Mouse (Mus musculus): ENCODE data around the gene Atp6v0b. TPM values are rescaled to one million over a fixed set of nuclear protein-coding genes. Genes with fewer than 3 reads are reported as not detected.

The Atp6v0b gene
- polyA plus RNA-seq, 1 experiment from 2014 or later, result 601 TPM

DNA sequence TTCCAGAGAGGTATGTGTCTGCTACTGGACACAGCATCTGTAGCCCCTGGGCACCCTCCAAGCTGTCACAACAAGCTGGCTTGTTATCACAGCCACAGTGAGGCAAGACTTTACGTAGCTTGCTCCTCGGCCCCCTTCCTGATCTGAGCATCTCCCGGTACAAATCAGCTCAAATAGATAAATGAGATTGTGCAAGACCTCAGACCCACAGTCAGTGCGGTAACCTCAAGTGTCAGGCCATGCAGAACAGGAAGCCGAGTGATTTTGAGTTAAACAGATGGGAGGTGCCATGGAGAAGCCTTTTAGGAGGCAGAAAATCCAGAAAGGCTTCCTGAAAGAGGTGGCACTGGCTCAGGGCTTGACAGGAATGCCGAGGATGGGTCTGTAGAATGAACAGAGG, 20.1 kb downstream of the Atp6v0b start:
- no peaks in the 10 kb centered on the region for H3K27me3 ChIP-seq
- H3K4me2 ChIP-seq, result no peak overlapping the region
- no peaks in the 10 kb centered on the region for H3K9me3 ChIP-seq
- 77% methylated on average over 6 of the region's 6 CpGs for WGBS
- H3K9ac ChIP-seq, result no peak overlapping the region
- H3K27ac ChIP-seq (replicated peaks), result no peak overlapping the region
- no peak for ATAC-seq (ENCODE audit: low FRiP score, low read depth)
- no peak overlapping the region for H3K4me3 ChIP-seq
- no peaks in the 10 kb centered on the region for H3K36me3 ChIP-seq
- peaks cover 16% of the 10 kb centered on the region; the same call in 1 of the 2 replicates for H3K4me1 ChIP-seq (replicated peaks)

DNA sequence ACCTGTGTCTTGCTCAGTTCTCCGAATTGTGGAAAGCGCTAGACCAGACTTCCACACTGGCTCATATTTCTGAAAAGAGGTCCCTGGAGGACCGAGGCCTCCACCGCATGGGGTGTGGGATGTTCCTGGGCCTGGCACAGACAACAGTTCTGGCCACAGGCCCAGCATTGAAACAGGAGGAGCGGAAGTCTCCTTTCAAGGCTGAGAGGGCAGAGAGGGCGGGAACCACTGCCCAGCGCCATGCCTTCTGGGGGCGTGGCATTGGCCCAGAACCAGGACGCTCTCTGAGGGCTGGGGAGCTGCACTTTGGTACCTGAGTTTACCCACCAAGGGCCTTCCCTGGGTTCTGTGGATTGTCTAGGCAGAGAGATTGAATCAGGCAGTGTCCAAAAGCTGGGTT, 21.1 kb downstream of the Atp6v0b start:
- Histone ChIP-seq H3K9ac (no peak overlapping the region), H3K36me3 (no peaks in the 10 kb centered on the region), H3K27me3 (no peaks in the 10 kb centered on the region), H3K4me1 (replicated peaks) (peaks cover 16% of the 10 kb centered on the region; the same call in 1 of the 2 replicates), H3K4me2 (no peak overlapping the region), H3K4me3 (no peak overlapping the region), H3K27ac (replicated peaks) (no peak overlapping the region), H3K9me3 (no peaks in the 10 kb centered on the region)
- WGBS, result 56% methylated on average over 9 of the region's 9 CpGs
- no peak for ATAC-seq (ENCODE audit: low FRiP score, low read depth)

- no peak overlapping the region for H3K27ac ChIP-seq (replicated peaks)
- H3K9me3 ChIP-seq, result no peaks in the 10 kb centered on the region
- H3K27me3 ChIP-seq, result no peaks in the 10 kb centered on the region
- 18% methylated on average over 4 of the region's 4 CpGs for WGBS
- peaks cover 9% of the 10 kb centered on the region; the same call in 1 of the 2 replicates for H3K4me1 ChIP-seq (replicated peaks)
- H3K4me3 ChIP-seq, result no peak overlapping the region
- ATAC-seq (ENCODE audit: low FRiP score, low read depth), result peak; percentile 72; the same call in 1 of the 2 replicates
- H3K9ac ChIP-seq, result no peak overlapping the region
- H3K36me3 ChIP-seq, result no peaks in the 10 kb centered on the region
- H3K4me2 ChIP-seq, result no peak overlapping the region
Measured at GRCm38 (mm10) chr4:117862823-117863222, 24.3 kb downstream of the Atp6v0b start.

DNA sequence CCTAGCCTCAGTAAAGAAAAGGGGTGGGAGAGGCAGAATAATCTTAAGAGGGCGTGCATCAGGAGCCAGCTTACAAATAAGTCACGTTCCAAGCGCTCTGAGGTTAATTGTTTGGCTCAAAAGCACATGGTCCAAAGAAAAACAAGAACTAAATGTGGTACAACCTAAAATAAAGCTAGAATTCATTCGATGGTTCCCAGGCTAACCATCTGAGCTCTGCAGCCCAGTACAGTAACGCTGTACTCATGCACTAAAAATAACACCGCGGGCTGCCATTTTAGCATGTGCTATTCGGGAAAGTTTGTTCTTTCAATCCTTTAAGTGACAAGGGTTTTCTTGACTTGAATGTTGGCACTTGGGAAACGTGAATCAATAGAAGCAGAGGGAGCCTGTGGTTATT, 26.6 kb downstream of the Atp6v0b start:
- Histone ChIP-seq H3K4me3 (no peak overlapping the region), H3K36me3 (peaks cover 6% of the 10 kb centered on the region; the same call in 1 of the 2 replicates), H3K4me1 (replicated peaks) (peaks cover 9% of the 10 kb centered on the region; the same call in 1 of the 2 replicates), H3K9ac (no peak overlapping the region), H3K9me3 (no peaks in the 10 kb centered on the region), H3K27me3 (no peaks in the 10 kb centered on the region), H3K4me2 (no peak overlapping the region), H3K27ac (replicated peaks) (no peak overlapping the region)
- 76% methylated on average over 9 of the region's 9 CpGs for WGBS
- no peak for ATAC-seq (ENCODE audit: low FRiP score, low read depth)

GRCm38 (mm10) chr4:117858794-117859193, 28.3 kb downstream of the Atp6v0b start:
- H3K9ac ChIP-seq, result no peak overlapping the region
- ATAC-seq (ENCODE audit: low FRiP score, low read depth), result peak; percentile 27
- H3K4me1 ChIP-seq (replicated peaks), result peaks cover 15% of the 10 kb centered on the region
- no peak overlapping the region for H3K27ac ChIP-seq (replicated peaks)
- H3K4me2 ChIP-seq, result no peak overlapping the region
- no peak overlapping the region for H3K4me3 ChIP-seq
- H3K9me3 ChIP-seq, result no peaks in the 10 kb centered on the region
- H3K27me3 ChIP-seq, result no peaks in the 10 kb centered on the region
- 56% methylated on average over 3 of the region's 3 CpGs for WGBS
- peaks cover 6% of the 10 kb centered on the region; the same call in 1 of the 2 replicates for H3K36me3 ChIP-seq

GRCm38 (mm10) chr4:117855146-117855545, 32.0 kb downstream of the Atp6v0b start:
- H3K27ac ChIP-seq (replicated peaks), result peak overlapping the region; percentile 75
- H3K9me3 ChIP-seq, result no peaks in the 10 kb centered on the region
- H3K4me1 ChIP-seq (replicated peaks), result peaks cover 18% of the 10 kb centered on the region
- 65% methylated on average over 9 of the region's 9 CpGs for WGBS
- ATAC-seq (ENCODE audit: low FRiP score, low read depth), result peak; percentile 59
- H3K4me3 ChIP-seq, result no peak overlapping the region
- no peak overlapping the region for H3K9ac ChIP-seq
- H3K36me3 ChIP-seq, result peaks cover 6% of the 10 kb centered on the region; the same call in 1 of the 2 replicates
- no peak overlapping the region for H3K4me2 ChIP-seq
- H3K27me3 ChIP-seq, result no peaks in the 10 kb centered on the region

GRCm38 (mm10) chr4:117852152-117852868, 34.8 kb downstream of the Atp6v0b start:
- Histone ChIP-seq H3K4me3 (no peak overlapping the region), H3K4me2 (no peak overlapping the region), H3K27ac (replicated peaks) (no peak overlapping the region), H3K36me3 (peaks cover 4% of the 10 kb centered on the region; the same call in 1 of the 2 replicates), H3K9me3 (no peaks in the 10 kb centered on the region), H3K27me3 (no peaks in the 10 kb centered on the region), H3K9ac (no peak overlapping the region), H3K4me1 (replicated peaks) (peaks cover 24% of the 10 kb centered on the region)
- ATAC-seq (ENCODE audit: low FRiP score, low read depth), result no peak
- WGBS, result 85% methylated on average over 10 of the region's 10 CpGs

DNA sequence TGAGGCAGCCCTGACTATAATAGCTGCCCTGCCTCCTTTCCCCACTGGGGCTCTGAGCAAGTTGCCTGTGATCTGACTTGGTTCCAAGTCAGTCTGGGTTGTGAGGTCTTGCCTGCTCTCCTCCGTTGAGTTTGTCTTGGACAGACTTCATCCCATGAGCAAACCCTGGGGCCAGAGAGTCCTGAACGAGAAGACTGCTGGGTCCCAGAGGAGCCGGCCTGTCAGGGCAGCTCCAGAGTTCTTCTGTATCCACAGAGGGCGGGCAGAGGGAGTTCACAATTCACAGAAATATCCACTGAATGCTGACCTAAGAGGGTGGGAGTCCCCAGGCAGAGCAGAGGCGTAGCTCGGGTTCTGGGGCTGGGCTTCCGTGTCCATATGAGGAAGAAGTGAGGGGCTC, 36.3 kb downstream of the Atp6v0b start:
- Histone ChIP-seq H3K4me1 (replicated peaks) (peaks cover 30% of the 10 kb centered on the region), H3K9ac (no peak overlapping the region), H3K4me2 (no peak overlapping the region), H3K4me3 (no peak overlapping the region), H3K27me3 (no peaks in the 10 kb centered on the region), H3K27ac (replicated peaks) (0 out of 2 replicates have a peak overlapping the region, but pooled peaks have one; percentile 69), H3K36me3 (no peaks in the 10 kb centered on the region), H3K9me3 (no peaks in the 10 kb centered on the region)
- no peak for ATAC-seq (ENCODE audit: low FRiP score, low read depth)
- WGBS, result 77% methylated on average over 7 of the region's 7 CpGs

DNA sequence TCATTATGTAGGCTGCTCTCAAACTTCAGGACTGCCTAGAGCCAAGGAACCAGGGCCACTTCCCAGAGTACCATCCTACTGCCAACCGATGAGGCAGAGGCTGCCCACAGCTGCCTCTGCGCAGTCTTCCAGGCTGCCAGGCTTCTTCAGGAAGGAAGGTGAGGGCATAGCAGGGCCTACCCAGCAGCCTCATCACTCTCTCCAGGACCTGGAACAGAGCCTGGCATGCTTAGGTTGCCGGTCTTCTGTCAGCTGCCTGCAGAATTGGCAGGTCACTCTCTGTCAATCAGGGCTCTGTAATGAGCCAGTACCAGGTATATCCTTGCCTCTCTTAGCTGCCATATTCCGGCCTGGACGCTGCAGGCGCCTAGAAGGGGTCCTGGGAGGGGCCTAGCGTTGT, 37.0 kb downstream of the Atp6v0b start:
- peak overlapping the region; percentile 69 for H3K27ac ChIP-seq (replicated peaks)
- no peaks in the 10 kb centered on the region for H3K27me3 ChIP-seq
- H3K4me3 ChIP-seq, result no peak overlapping the region
- 73% methylated on average over 7 of the region's 7 CpGs for WGBS
- peaks cover 25% of the 10 kb centered on the region for H3K4me1 ChIP-seq (replicated peaks)
- no peak for ATAC-seq (ENCODE audit: low FRiP score, low read depth)
- 0 out of 2 replicates have a peak overlapping the region, but pooled peaks have one; percentile 26 for H3K4me2 ChIP-seq
- H3K36me3 ChIP-seq, result no peaks in the 10 kb centered on the region
- H3K9ac ChIP-seq, result no peak overlapping the region
- H3K9me3 ChIP-seq, result no peaks in the 10 kb centered on the region

- H3K27me3 ChIP-seq, result no peaks in the 10 kb centered on the region
- H3K4me1 ChIP-seq (replicated peaks), result peaks cover 22% of the 10 kb centered on the region
- ATAC-seq (ENCODE audit: low FRiP score, low read depth), result peak; percentile 80
- H3K4me3 ChIP-seq, result no peak overlapping the region
- H3K9ac ChIP-seq, result no peak overlapping the region
- no peaks in the 10 kb centered on the region for H3K9me3 ChIP-seq
- H3K27ac ChIP-seq (replicated peaks), result peak overlapping the region; percentile 69
- H3K4me2 ChIP-seq, result peak overlapping the region; percentile 26
- 19% methylated on average over 5 of the region's 5 CpGs for WGBS
- no peaks in the 10 kb centered on the region for H3K36me3 ChIP-seq
Measured at GRCm38 (mm10) chr4:117849506-117849905, 37.6 kb downstream of the Atp6v0b start.

GRCm38 (mm10) chr4:117849063-117849462, 38.1 kb downstream of the Atp6v0b start:
- Histone ChIP-seq H3K27ac (replicated peaks) (peak overlapping the region; percentile 63), H3K4me2 (peak overlapping the region; percentile 26), H3K4me3 (no peak overlapping the region), H3K4me1 (replicated peaks) (peaks cover 22% of the 10 kb centered on the region), H3K36me3 (no peaks in the 10 kb centered on the region), H3K9ac (no peak overlapping the region), H3K27me3 (no peaks in the 10 kb centered on the region), H3K9me3 (no peaks in the 10 kb centered on the region)
- peak; percentile 31; the same call in 1 of the 2 replicates for ATAC-seq (ENCODE audit: low FRiP score, low read depth)
- 46% methylated on average over 17 of the region's 17 CpGs for WGBS

- H3K9me3 ChIP-seq, result no peaks in the 10 kb centered on the region
- H3K4me3 ChIP-seq, result no peak overlapping the region
- no peak overlapping the region for H3K4me2 ChIP-seq
- 0 out of 2 replicates have a peak overlapping the region, but pooled peaks have one; percentile 10 for H3K9ac ChIP-seq
- H3K36me3 ChIP-seq, result no peaks in the 10 kb centered on the region
- no peak; the same call in 1 of the 2 replicates for ATAC-seq (ENCODE audit: low FRiP score, low read depth)
- WGBS, result 17% methylated on average over 2 of the region's 2 CpGs
- H3K4me1 ChIP-seq (replicated peaks), result peaks cover 22% of the 10 kb centered on the region
- no peaks in the 10 kb centered on the region for H3K27me3 ChIP-seq
- H3K27ac ChIP-seq (replicated peaks), result 0 out of 2 replicates have a peak overlapping the region, but pooled peaks have one; percentile 5
Measured at GRCm38 (mm10) chr4:117847011-117847410, 40.1 kb downstream of the Atp6v0b start.
